Mouse (Mus musculus) heart, postnatal 10 days (tissue): ENCODE measurements around the gene Nnmt. TPM values are rescaled to one million over a fixed set of nuclear protein-coding genes. Genes with fewer than 3 reads are reported as not detected.

Experiments
- DNase-seq, 2 experiments: peaks; one replicate each; pipeline ENCODE4 v3.0.0; 2021
- intact Hi-C: fragments of 180-260 bp; cut with DNase I; formaldehyde crosslinking; loops from one replicate; pipeline ENCODE4 v1.15.1; 2025
- total RNA-seq, 2 experiments: library from RNA; stranded (reverse); gene quantifications; 2 replicates each; pipeline ENCODE4 v1.2.3; 2021

Nnmt gene
- total RNA-seq, 2 experiments from 2014 or later = 12.5 to 14.2 TPM

DNA sequence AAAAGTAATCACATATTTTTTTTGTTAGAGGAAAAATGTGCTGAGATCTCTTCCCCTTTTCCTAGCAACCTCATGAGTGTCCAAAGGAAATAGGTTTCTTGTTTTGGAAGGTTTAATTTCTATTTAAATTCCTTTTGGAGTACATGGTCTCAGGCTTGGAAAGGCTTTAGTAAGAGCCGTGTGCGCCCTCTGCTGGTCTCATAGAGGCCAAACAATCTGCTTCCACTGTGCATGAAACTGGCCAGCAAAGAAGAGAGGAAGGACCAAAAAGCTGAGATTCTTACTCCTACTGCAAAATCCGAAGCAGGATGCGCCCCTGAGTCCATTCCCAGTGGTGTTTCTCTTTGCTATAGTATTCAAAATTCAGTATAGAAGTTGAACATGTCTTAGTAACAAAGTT is 18.6 kb downstream of the Nnmt start:
- peak; percentile 54 to 82 for DNase-seq
- intact Hi-C loops = loop anchor here (1.0 to 10.0 kb wide), 3 partner anchors 32 to 322 kb away; no protein-coding TSS in a partner anchor

DNA sequence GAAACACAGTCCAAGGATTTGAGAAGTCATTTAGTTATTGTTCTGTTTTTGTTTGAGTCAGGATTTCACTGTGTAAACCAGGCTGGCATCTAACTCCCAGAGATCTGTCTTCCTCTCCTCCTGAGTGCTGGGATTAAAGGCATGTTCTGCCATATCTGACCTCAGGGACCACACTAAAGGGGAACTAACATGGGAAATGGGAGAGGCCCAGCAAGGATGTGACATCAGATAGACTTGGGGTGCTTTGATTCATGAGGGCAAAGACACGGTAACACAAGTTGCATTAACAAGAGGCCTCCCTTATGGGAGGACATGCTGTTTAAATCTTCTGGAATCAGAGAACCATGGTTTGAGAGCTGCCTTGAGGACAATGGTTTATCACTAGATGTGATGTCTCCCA is 24.1 kb downstream of the Nnmt start:
- intact Hi-C loops = loop anchor here (10.0 kb wide), 1 partner anchor 316 kb away; no protein-coding TSS in a partner anchor
- no peak for DNase-seq

DNA sequence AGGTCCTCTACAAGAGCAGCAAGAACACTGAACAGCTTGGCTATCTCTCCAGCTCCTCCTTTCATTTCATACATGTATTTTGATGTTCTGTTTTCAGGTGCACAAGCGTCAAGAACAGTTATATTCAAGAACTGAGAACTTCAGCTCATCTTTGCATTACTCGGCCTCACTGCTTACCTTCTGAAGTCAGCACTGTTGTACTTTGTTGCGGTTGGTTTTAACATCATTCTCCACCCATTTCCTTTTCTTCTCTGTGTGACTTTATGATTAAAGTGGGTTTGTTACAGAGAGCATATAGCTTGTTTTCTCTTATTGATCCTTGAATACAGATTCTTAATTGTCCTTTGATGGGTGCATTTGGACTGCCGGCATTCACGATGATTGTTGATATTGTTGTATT is 42.6 kb downstream of the Nnmt start:
- no peak for DNase-seq
- intact Hi-C loops = no loop called here

DNA sequence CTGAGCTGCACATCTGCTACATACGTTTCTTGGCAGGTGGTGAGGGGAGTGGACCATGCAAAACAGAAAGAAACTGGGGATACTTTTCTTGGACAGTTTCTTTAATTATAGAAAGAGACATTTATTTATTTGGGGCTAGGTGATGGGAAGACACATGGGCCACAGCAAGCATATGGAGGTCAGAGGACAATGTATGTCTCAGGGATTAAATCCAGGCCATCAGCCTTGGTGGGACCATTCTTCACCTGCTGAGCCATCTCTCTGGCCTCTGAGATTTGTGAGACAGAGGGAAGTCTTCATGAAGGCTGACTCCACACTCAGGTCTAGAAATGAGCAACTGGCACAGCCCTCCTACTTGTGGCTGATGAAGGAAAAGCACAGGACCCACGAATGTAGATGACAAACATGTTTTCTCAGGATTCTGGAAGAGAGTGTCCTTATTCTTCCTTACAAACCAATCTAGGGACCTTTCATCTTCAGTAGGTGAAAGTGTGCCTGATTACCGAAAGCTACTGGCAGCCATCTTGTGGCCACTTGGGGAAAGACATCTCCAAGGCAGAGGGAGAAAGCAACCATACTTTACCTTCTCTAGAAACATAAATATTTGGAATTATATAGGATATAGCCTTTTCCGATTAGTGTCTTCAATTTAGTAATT is 45.3 kb downstream of the Nnmt start:
- intact Hi-C loops = loop anchor here (1.0 to 5.0 kb wide), 3 partner anchors 93 to 293 kb away; no protein-coding TSS in a partner anchor
- peak; percentile 46 to 63 for DNase-seq

DNA sequence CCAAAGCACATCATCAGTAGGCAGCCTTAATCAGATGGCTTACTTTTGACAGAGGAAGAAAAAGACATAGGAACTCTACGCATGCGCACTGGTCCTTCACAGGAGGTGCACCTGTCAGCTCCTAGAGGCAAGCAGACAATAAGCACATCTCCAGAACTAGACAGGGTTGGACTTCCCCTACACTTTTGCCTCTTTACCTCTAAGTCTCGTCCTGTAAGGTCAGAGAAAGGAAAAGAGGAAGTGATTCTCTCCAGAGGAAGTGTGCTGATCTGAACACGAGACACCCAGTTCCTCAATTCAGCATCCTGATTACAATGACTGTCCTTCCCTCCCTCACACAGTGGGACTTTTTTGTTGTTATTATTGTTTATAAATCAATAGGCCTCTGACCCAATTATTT is 46.3 kb downstream of the Nnmt start:
- intact Hi-C loops = loop anchor here (1.0 to 5.0 kb wide), 2 partner anchors 92 to 111 kb away; no protein-coding TSS in a partner anchor
- peak; percentile 4 to 8 for DNase-seq

DNA sequence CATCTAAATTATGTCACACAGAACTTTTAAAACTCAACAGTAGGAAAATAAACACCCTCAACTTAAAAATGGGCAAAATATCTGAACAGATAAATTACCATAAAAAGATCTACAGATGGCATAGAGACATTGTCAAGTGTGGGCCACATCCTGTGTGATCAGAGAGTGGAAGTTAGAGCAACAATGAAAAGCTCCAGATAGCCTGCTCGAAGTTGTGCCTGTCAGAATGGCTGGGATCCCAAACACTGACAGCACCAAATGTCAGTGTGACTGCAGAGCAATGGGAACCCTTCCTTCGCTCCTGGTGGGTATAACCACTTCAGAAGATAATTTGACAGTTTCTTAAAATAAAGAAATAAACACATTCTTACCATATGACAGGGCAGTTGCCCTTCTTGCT is 55.9 kb downstream of the Nnmt start:
- intact Hi-C loops = no loop called here
- DNase-seq = no peak

DNA sequence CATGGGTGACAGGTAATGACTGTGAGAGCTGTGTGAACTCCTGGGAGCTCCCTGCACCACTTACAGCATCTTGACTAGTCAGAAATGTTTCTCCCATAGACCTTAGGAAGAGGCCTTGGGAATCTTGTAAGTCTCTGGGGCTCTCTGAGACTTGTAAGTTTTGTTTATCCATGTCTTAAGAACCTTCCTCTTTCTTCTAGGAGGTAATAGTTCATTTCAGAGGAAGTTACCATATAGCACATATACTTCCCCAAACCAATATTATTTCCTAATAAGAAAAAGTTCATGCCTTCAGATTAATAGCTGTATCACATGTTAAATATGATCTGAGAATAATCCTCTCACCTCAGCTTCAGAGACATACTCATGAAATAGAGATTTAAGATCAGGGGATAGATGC is 57.7 kb downstream of the Nnmt start:
- intact Hi-C loops = no loop called here
- DNase-seq = no peak

Other genes starting within 250 kb of the Nnmt start
- 10 to 100 TPM; 65.3 to 67.9 TPM for gene Rexo2, start 124.5 kb downstream of the Nnmt start, total RNA-seq
- gene Rbm7, start 109.9 kb downstream of the Nnmt start, total RNA-seq = 10 to 100 TPM; 30.6 to 34.9 TPM
- 10 to 100 TPM; 26.4 TPM for gene Gm5617, start 109.7 kb downstream of the Nnmt start, total RNA-seq
- gene Zbtb16, start 231.1 kb upstream of the Nnmt start, total RNA-seq = 100 to 1,000 TPM in 1 of 2 experiments, 10 to 100 TPM in 1; 25.5 to 199 TPM